Mouse (Mus musculus) forebrain, postnatal 0 days (tissue): ENCODE results near the gene Fxr2. TPM values are rescaled to one million over a fixed set of nuclear protein-coding genes. Genes with fewer than 3 reads are reported as not detected.

Experiments
- ATAC-seq: fragments of 200-750 bp; cut with Nextera tagmentation; 2 replicates; pipeline ENCODE4 v1.8.0; 2017; ENCODE audit warnings: mild to moderate bottlenecking, moderate library complexity
- DNase-seq: peaks from one replicate; pipeline ENCODE4 v3.0.0-alpha.2; 2015
- H3K27ac ChIP-seq: fragments of 300-500 bp; sonication (generic); 2 replicates; pipeline ENCODE4 v1.5.1; 2014; ENCODE audit warnings: low read depth, mild to moderate bottlenecking, antibody characterized with exemption, low read length, moderate library complexity, mixed read lengths
- H3K27me3 ChIP-seq: fragments of 300-500 bp; sonication (generic); 2 replicates; pipeline ENCODE4 v1.6.1; 2014; ENCODE audit warnings: mild to moderate bottlenecking, low read length, mixed read lengths; ENCODE audit not compliant: insufficient read depth
- H3K36me3 ChIP-seq: fragments of 300-500 bp; sonication (generic); 2 replicates; pipeline ENCODE4 v1.6.1; 2014; ENCODE audit warnings: mild to moderate bottlenecking, moderate library complexity; ENCODE audit not compliant: insufficient read depth
- H3K4me1 ChIP-seq: fragments of 300-500 bp; sonication (generic); 2 replicates; pipeline ENCODE4 v1.6.1; 2014; ENCODE audit warnings: antibody characterized with exemption; ENCODE audit not compliant: insufficient read depth
- H3K4me2 ChIP-seq: fragments of 300-500 bp; sonication (generic); 2 replicates; pipeline ENCODE4 v1.6.1; 2014; ENCODE audit warnings: low read depth, mild to moderate bottlenecking, moderate library complexity
- H3K4me3 ChIP-seq: fragments of 300-500 bp; sonication (generic); 2 replicates; pipeline ENCODE4 v1.5.1; 2014; ENCODE audit warnings: low read depth, low read length, mixed read lengths
- H3K9ac ChIP-seq: fragments of 300-500 bp; sonication (generic); 2 replicates; pipeline ENCODE4 v1.6.1; 2014; ENCODE audit warnings: mild to moderate bottlenecking
- H3K9me3 ChIP-seq: fragments of 300-500 bp; sonication (generic); 2 replicates; pipeline ENCODE4 v1.6.1; 2016; ENCODE audit warnings: low read length
- CTCF ChIP-seq: sonication (generic); IDR thresholded peaks from 2 replicates; pipeline ENCODE4 v1.5.1; 2016; ENCODE audit warnings: antibody characterized with exemption, control low read depth, low read depth
- WGBS: fragments of 180-500 bp; shearing (Covaris S2); extraction: QIAGEN DNeasy Blood & Tissue Kit; methylation state at CpG from one replicate; pipeline ENCODE4 v1.1.7; 2014; 5-methylcytosine and 5-hydroxymethylcytosine counted together
- polyA plus RNA-seq: library from polyadenylated mRNA; unstranded; fragments of >200 nt; fragmentation: Nextera tagmentation; extraction: Ambion mirVana; gene quantifications from 2 replicates; pipeline ENCODE4 v1.2.1, GENCODE M21; 2015
- total RNA-seq: library from RNA; depleted of rRNA; stranded (reverse); fragments of >200 nt; gene quantifications from 2 replicates; pipeline ENCODE4 v1.2.3, GENCODE M21; 2014

Fxr2 gene
- total and polyA plus RNA-seq, 2 experiments from 2014 or later = 25.2 to 94.5 TPM

DNA sequence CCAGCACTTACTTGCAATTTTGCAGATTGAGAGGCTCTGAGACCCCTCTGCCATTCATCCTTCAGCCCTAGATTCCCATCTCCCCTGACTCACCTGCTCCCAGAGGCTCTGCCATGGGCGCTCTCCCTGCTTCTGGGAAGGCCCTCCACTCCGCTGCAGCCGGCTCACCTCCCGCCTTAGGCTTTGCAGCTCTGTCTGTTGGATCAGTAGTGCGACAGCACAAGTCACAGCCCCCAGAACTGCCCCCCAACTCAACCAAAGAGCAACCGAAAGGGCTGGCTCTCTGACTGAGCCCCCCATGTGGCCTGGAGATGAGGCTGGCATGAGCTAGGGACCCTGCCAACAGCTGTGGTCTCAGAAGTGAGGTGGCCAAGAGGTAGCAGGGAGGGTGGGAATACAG is 52.1 kb downstream of the Fxr2 start:
- Histone ChIP-seq H3K4me2 (no peak overlapping the region), H3K9ac (no peak overlapping the region), H3K36me3 (no peaks in the 10 kb centered on the region), H3K9me3 (no peaks in the 10 kb centered on the region), H3K4me3 (no peak overlapping the region), H3K27ac (peak overlapping the region; percentile 51; the same call in 1 of the 2 replicates), H3K27me3 (no peaks in the 10 kb centered on the region), H3K4me1 (peaks cover 14% of the 10 kb centered on the region)
- ATAC-seq = no peak
- DNase-seq = no peak
- no peak for TF ChIP-seq CTCF
- WGBS = 80% methylated on average over 6 of the region's 6 CpGs

DNA sequence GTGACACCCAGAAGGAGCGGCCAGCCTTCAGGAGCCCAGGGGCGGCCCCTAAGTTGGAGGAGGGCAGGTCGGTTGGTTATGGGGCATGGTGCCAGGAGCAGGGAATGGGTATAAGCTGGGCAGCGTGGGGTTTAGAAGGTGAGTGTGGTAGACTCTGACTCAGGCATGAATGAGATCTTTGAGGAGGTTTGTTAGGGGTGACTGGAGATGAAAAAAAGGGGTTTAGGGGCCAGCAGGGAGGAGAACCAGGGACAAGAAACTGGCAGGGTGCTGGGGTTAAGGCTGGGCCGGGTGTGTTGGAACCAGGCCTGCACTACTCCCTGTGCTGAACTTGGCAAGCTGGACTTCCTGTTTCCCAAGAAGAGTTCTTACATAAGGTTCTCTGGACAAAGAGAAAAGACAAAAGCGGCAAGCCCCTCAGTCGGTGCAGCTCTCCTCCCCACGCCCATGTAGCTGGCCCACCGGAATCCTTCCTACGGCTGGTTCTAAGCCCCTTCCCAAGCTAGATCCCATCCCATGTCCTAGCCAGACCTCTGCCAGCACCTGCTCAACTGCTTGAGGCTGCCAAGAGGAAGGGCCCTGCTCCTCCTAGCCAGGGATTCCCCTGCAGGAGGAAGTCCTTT is 52.8 kb downstream of the Fxr2 start, which contains the start of gene Tnfsf13:
Tnfsf13 (minus strand) TSS at position 259 of the 623 bp plus-strand sequence.
- Histone ChIP-seq H3K4me1 (peaks cover 12% of the 10 kb centered on the region), H3K4me3 (no peak within 1 kb of the TSS), H3K9me3 (no peaks in the 10 kb centered on the region), H3K27ac (peak within 1 kb of the TSS; percentile 51), H3K4me2 (no peak within 1 kb of the TSS), H3K9ac (no peak within 1 kb of the TSS), H3K27me3 (no peaks in the 10 kb centered on the region), H3K36me3 (no peaks in the 10 kb centered on the region)
- DNase-seq = no peak
- TF ChIP-seq CTCF = no peak
- no peak for ATAC-seq
- WGBS = 36% methylated on average over 10 of the region's 10 CpGs

DNA sequence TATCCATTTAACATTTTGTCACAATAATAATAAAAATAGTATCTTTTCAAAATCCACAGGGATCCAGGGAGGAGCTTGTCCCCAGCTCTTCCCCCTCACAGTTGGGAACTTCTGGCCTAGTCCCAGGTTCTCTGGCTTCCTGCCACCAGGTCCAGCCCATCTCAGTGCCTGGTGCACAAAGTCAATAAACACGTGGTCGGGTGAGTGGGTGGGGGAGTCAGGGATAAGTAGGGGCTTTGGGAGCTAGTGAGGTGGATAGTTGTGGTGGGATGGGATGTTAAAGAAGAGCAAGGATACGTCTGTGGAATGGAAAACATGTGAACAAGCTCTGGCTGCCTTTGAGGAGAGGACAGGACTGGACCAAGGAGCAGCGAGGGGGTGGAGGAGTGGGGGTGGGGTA is 53.6 kb downstream of the Fxr2 start:
- Histone ChIP-seq H3K4me2 (no peak overlapping the region), H3K9me3 (no peaks in the 10 kb centered on the region), H3K4me1 (peaks cover 8% of the 10 kb centered on the region), H3K4me3 (no peak overlapping the region), H3K36me3 (no peaks in the 10 kb centered on the region), H3K27me3 (no peaks in the 10 kb centered on the region), H3K9ac (no peak overlapping the region), H3K27ac (no peak overlapping the region)
- WGBS = 10% methylated on average over 4 of the region's 4 CpGs
- ATAC-seq = no peak
- DNase-seq = no peak
- no peak for TF ChIP-seq CTCF

DNA sequence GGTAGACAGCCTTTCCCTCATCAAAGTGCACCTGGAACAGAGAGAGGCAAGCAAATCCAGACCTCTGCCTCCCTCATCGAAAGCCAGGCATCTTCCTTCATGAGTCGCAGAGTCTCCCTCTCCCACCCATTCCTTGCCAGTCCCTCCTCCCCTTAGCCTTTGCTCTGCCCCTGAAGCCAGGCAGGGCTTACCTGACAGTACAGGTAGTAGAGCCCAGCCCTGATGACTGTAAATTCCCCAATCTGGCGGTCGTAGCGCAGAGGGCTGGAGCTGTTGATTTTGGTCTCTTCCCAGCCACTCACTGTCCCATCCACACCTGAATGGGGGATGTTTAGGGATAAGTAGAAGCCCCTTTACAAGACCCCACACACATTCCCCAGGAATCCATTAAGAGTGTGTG is 54.3 kb downstream of the Fxr2 start:
- peaks cover 8% of the 10 kb centered on the region for H3K4me1 ChIP-seq
- H3K9ac ChIP-seq = no peak overlapping the region
- ATAC-seq (no peak), DNase-seq (no peak)
- H3K4me2 ChIP-seq = no peak overlapping the region
- no peak for TF ChIP-seq CTCF
- H3K36me3 ChIP-seq = no peaks in the 10 kb centered on the region
- no peak overlapping the region for H3K4me3 ChIP-seq
- WGBS = 75% methylated on average over 5 of the region's 5 CpGs
- no peaks in the 10 kb centered on the region for H3K27me3 ChIP-seq
- H3K27ac ChIP-seq = no peak overlapping the region
- H3K9me3 ChIP-seq = no peaks in the 10 kb centered on the region

DNA sequence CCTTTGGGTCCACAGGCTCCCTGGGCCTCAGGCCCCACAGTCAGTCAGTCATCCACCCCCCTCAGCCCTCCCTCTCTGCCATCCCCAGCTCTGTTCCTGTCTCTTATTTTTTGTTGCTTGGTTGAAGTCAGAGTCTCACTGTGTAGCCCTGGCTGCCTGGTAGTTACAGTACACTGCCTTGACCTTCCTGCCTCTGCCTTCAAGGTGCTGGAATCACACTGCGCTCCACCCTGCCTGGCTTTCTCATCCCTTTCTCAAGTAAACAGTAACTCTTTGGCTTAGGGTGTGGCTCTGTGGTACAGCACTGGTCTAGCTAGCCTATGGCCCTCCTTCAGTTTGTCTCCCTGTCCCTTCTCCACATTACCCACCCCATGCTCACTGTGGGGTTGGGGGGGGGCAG is 57.1 kb downstream of the Fxr2 start:
- no peaks in the 10 kb centered on the region for H3K9me3 ChIP-seq
- 95% methylated on average over 1 of the region's 1 CpGs for WGBS
- H3K4me2 ChIP-seq = no peak overlapping the region
- H3K36me3 ChIP-seq = no peaks in the 10 kb centered on the region
- H3K4me1 ChIP-seq = no peaks in the 10 kb centered on the region
- H3K9ac ChIP-seq = no peak overlapping the region
- TF ChIP-seq CTCF = no peak
- no peaks in the 10 kb centered on the region for H3K27me3 ChIP-seq
- H3K4me3 ChIP-seq = no peak overlapping the region
- H3K27ac ChIP-seq = no peak overlapping the region
- ATAC-seq (no peak), DNase-seq (no peak)

DNA sequence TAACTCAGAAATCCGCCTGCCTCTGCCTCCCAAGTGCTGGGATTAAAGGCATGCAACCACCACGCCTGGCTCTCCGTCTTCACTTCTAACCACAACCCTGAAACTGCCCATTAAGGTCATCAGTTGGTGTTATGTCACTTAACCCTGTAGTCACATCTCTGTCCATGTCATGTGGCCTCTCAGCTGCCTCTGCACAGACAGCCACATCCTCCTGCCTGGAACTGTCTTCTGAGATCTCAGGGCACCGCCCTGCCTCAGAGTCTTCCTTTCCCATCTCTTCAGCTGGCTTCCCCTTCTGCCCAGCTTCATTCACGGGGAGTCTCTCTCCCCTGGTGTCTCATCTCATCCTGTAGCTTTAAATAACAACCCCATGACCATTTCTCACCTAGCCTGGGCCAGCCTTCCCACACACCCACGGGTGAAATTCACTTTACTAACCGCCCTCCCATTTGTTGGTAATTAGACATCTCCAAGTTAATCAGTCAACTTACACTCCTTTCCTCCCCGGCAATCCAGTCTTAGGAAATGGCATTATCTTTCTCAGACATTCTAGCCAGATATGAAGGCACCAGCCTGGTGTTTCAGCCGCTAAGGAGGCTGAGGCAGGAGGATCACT is 59.5 kb downstream of the Fxr2 start:
- no peak overlapping the region for H3K27ac ChIP-seq
- DNase-seq = no peak
- H3K4me2 ChIP-seq = no peak overlapping the region
- peaks cover 12% of the 10 kb centered on the region; the same call in 1 of the 2 replicates for H3K4me1 ChIP-seq
- 84% methylated on average over 9 of the region's 9 CpGs for WGBS
- no peaks in the 10 kb centered on the region for H3K27me3 ChIP-seq
- ATAC-seq = no peak
- H3K36me3 ChIP-seq = no peaks in the 10 kb centered on the region
- no peak overlapping the region for H3K4me3 ChIP-seq
- TF ChIP-seq CTCF = no peak
- no peak overlapping the region for H3K9ac ChIP-seq
- no peaks in the 10 kb centered on the region for H3K9me3 ChIP-seq

DNA sequence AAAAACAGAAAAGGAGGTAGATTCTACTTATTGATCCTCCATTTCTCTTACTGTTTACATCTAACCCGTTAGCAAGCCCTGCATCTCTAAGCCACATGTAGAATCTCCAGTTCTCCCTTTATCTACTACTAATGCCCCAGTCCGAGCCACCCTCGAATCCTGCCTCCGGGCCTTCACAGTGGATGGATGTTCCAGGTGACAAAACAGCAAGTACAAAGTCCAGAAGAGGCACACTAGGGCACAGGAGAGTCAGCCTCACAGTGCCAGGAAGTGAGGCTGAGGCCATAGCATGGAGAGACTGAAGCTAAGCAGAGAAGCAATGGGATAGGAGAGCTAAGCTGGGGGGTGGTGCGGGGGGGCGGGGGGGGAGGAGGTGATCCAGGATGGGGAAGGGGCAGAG is 60.1 kb downstream of the Fxr2 start:
- Histone ChIP-seq H3K4me3 (no peak overlapping the region), H3K27me3 (no peaks in the 10 kb centered on the region)
- DNase-seq = no peak

More for the DNA sequence above, 60.1 kb downstream of the Fxr2 start:
- no peak overlapping the region for H3K4me2 ChIP-seq
- no peak overlapping the region for H3K27ac ChIP-seq
- no peak for ATAC-seq
- peaks cover 12% of the 10 kb centered on the region; the same call in 1 of the 2 replicates for H3K4me1 ChIP-seq
- no peak for TF ChIP-seq CTCF
- no peaks in the 10 kb centered on the region for H3K36me3 ChIP-seq
- WGBS = 82% methylated on average over 6 of the region's 6 CpGs
- H3K9me3 ChIP-seq = no peaks in the 10 kb centered on the region
- H3K9ac ChIP-seq = no peak overlapping the region
